Mouse (Mus musculus): ENCODE results near the gene Il34. TPM values are rescaled to one million over a fixed set of nuclear protein-coding genes. Genes with fewer than 3 reads are reported as not detected.

Il34 gene
- polyA plus RNA-seq, 1 experiment from 2014 or later = 0.18 TPM

DNA sequence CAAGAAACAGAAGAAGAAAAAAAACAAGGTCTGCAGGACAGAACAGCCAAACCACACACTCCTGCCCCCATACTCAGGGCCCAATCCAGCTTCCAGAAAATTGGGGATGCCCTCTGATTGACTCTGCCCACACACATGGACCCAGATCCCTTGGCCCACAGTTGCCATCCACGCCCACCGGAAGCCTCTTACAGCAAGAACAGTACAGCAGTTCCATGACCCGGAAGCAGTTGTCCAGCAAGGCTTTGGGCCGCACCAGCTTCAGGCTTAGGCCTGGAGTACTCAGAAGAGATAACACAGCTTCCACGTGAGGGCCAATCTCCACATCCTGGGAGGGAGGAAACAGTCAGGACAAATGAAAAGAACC, 63.3 kb downstream of the Il34 start:
- DNase-seq (ENCODE audit: low spot score) = no peak
- Histone ChIP-seq H3K27me3 (replicated peaks; ENCODE audit: control insufficient read depth, insufficient read depth, low read length) (no peaks in the 10 kb centered on the region), H3K4me1 (replicated peaks; ENCODE audit: control insufficient read depth, insufficient read depth, low read length) (no peaks in the 10 kb centered on the region), H3K4me3 (ENCODE audit: low read depth, low read length) (no peak overlapping the region), H3K9ac (ENCODE audit: low read depth, low read length) (no peak overlapping the region), H3K4me2 (no peak overlapping the region), H3K9me3 (ENCODE audit: control insufficient read depth, low read length) (no peaks in the 10 kb centered on the region), H3K27ac (ENCODE audit: low read depth, low read length) (no peak overlapping the region), H3K36me3 (ENCODE audit: control insufficient read depth, insufficient read depth, low read length) (peaks cover 19% of the 10 kb centered on the region)
- 73% methylated on average over 5 of the region's 5 CpGs for WGBS
- ATAC-seq (replicated peaks; ENCODE audit: low FRiP score) = no peak

DNA sequence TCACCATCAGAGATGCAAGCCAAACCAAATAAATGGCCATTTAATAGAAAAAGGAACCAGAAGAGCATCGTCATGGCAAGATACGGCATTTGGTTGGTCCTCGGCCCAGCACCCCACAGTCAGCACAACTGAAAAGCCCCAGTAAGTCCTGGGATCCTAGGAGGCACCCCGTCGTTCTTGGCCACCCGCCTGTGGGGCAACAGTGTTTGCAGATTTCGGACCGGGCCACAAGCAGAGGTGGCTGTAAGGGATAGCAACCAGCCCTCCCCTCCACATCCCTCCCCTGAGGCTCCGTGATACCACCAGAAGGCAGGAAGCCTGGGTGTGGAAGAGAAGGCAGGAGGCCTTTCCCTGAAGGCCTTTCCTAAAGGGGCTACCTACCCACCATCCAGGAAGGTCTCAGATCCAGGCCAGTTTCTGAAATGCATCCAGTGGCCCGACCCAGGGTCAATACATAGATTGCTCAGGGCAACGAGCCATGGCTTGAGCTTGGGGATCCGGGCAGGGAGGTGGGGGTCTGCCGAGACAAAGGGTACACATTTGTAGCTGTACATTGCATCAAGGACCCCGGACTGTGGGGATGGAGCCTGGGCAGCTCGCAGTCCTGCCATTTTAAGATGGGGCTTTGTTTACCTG, 63.8 kb downstream of the Il34 start:
- H3K4me2 ChIP-seq = no peak overlapping the region
- no peak for ATAC-seq (replicated peaks; ENCODE audit: low FRiP score)

DNA sequence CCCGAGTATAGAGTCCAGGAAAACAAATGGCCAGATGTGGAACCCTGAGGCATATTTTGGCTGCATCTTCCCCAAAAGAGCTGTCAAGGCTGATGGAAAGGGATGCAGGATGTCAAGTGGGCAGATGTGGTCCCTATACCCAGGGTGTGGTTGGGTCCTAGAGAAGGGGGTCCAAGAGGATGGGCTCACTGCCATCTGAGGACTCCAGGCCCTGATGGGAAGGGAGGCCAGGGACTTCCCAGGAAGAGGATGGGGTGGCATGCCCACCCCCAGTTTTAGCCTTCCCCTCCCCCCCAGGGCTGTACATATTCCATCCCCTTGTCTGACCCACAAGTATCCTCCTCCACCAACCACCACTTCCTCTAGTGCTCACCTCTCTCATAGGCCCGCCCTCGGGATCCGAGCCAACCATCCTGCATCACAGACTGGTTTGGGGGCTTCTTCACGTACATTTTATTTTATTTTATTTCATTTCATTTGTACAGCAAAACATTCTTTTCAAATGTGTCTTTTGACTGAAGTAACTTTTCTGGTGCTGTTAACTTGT, 65.0 kb downstream of the Il34 start:
- Histone ChIP-seq H3K4me2 (no peak overlapping the region), H3K36me3 (ENCODE audit: control insufficient read depth, insufficient read depth, low read length) (peaks cover 19% of the 10 kb centered on the region), H3K4me3 (ENCODE audit: low read depth, low read length) (no peak overlapping the region), H3K9me3 (ENCODE audit: control insufficient read depth, low read length) (no peaks in the 10 kb centered on the region), H3K27ac (ENCODE audit: low read depth, low read length) (no peak overlapping the region), H3K9ac (ENCODE audit: low read depth, low read length) (no peak overlapping the region), H3K27me3 (replicated peaks; ENCODE audit: control insufficient read depth, insufficient read depth, low read length) (no peaks in the 10 kb centered on the region), H3K4me1 (replicated peaks; ENCODE audit: control insufficient read depth, insufficient read depth, low read length) (no peaks in the 10 kb centered on the region)
- 72% methylated on average over 5 of the region's 5 CpGs for WGBS
- DNase-seq (ENCODE audit: low spot score) = no peak
- ATAC-seq (replicated peaks; ENCODE audit: low FRiP score) = no peak

More for the DNA sequence above, 63.8 kb downstream of the Il34 start:
- Histone ChIP-seq H3K36me3 (ENCODE audit: control insufficient read depth, insufficient read depth, low read length) (peaks cover 19% of the 10 kb centered on the region), H3K27ac (ENCODE audit: low read depth, low read length) (no peak overlapping the region), H3K4me3 (ENCODE audit: low read depth, low read length) (no peak overlapping the region), H3K4me1 (replicated peaks; ENCODE audit: control insufficient read depth, insufficient read depth, low read length) (no peaks in the 10 kb centered on the region), H3K9ac (ENCODE audit: low read depth, low read length) (no peak overlapping the region), H3K27me3 (replicated peaks; ENCODE audit: control insufficient read depth, insufficient read depth, low read length) (no peaks in the 10 kb centered on the region), H3K9me3 (ENCODE audit: control insufficient read depth, low read length) (no peaks in the 10 kb centered on the region)
- WGBS = 75% methylated on average over 15 of the region's 15 CpGs
- DNase-seq (ENCODE audit: low spot score) = no peak

DNA sequence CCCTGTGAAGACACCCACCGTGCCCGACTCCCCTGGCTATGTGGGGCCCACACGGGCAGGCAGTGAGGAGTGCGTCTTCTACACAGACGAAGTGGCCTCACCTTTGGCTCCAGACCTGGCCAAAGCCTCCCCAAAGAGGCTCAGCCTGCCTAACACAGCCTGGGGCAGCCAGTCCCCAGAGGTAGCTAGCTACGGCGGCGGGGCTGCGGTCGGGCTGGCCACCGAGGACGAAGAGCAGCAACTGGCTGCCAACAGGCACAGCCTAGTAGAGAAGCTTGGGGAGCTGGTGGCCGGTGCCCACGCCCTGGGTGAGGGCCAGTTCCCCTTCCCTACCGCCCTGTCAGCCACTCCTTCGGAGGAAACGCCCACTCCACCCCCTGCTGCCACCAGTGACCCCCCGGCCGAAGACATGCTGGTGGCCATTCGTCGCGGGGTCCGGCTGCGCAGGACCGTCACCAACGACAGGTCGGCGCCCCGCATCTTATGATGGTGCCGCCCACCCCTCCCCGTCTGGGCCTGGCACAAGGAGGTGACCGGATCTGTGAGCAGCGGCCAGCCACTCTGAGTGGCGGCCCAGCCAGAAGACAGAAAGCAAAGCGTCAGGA, 67.0 kb downstream of the Il34 start:
- DNase-seq (ENCODE audit: low spot score) = no peak
- no peaks in the 10 kb centered on the region for H3K4me1 ChIP-seq (replicated peaks; ENCODE audit: control insufficient read depth, insufficient read depth, low read length)
- no peak for ATAC-seq (replicated peaks; ENCODE audit: low FRiP score)
- no peak overlapping the region for H3K27ac ChIP-seq (ENCODE audit: low read depth, low read length)
- no peaks in the 10 kb centered on the region for H3K9me3 ChIP-seq (ENCODE audit: control insufficient read depth, low read length)
- H3K27me3 ChIP-seq (replicated peaks; ENCODE audit: control insufficient read depth, insufficient read depth, low read length) = no peaks in the 10 kb centered on the region
- H3K9ac ChIP-seq (ENCODE audit: low read depth, low read length) = no peak overlapping the region
- 90% methylated on average over 35 of the region's 35 CpGs for WGBS
- H3K4me2 ChIP-seq = no peak overlapping the region
- peaks cover 21% of the 10 kb centered on the region for H3K36me3 ChIP-seq (ENCODE audit: control insufficient read depth, insufficient read depth, low read length)
- H3K4me3 ChIP-seq (ENCODE audit: low read depth, low read length) = no peak overlapping the region

DNA sequence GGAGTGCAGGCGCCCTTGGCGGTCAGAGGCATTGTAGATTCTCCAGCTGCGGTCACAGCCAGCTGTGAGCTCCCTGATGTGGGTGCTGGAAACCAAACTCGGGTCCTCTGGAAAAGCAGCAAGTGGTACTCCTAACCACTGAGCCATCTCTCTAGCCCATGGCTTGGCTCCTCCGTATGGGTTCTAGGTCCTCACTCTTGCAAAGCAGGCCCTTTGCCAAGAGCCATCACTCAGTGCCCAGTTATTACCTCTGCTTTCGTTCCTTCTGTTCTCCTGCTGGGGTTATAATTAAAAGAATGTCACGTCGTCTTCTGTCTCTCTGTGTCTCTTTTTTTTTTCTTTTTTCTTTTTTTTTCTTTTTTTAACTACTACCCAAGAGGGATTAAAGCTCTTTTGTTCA, 72.7 kb downstream of the Il34 start:
- no peak overlapping the region for H3K9ac ChIP-seq (ENCODE audit: low read depth, low read length)
- DNase-seq (ENCODE audit: low spot score) (no peak), ATAC-seq (replicated peaks; ENCODE audit: low FRiP score) (no peak)
- H3K9me3 ChIP-seq (ENCODE audit: control insufficient read depth, low read length) = no peaks in the 10 kb centered on the region
- H3K4me1 ChIP-seq (replicated peaks; ENCODE audit: control insufficient read depth, insufficient read depth, low read length) = no peaks in the 10 kb centered on the region
- WGBS = 86% methylated on average over 8 of the region's 8 CpGs
- peaks cover 16% of the 10 kb centered on the region; the same call in 1 of the 2 replicates for H3K36me3 ChIP-seq (ENCODE audit: control insufficient read depth, insufficient read depth, low read length)
- H3K4me3 ChIP-seq (ENCODE audit: low read depth, low read length) = no peak overlapping the region
- no peak overlapping the region for H3K27ac ChIP-seq (ENCODE audit: low read depth, low read length)
- H3K27me3 ChIP-seq (replicated peaks; ENCODE audit: control insufficient read depth, insufficient read depth, low read length) = no peaks in the 10 kb centered on the region
- no peak overlapping the region for H3K4me2 ChIP-seq

DNA sequence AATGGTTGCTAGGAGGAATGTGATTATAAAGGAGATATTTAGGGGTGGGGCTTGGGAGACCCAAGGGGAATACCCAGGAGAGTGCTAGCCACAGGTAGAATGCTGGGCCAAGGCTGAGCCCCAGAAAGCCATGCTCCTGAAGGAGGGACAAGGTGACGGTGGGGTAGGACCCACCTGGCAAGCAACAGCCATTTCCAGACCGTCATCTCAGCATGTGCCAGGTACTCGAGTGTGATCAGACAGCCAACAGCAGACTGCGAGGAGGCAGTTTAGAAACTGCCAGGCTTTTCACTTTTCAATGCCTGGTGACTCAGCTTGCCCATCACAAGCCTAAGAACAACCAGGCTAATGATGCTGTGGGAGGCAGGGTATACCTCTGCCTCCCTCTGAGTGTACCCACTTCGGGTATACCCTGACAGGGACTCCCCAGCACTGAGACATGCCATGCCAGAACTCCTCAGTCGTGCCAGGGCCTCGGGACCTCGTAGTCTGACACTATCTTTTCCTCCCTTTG, 74.3 kb downstream of the Il34 start:
- Histone ChIP-seq H3K27ac (ENCODE audit: low read depth, low read length) (no peak overlapping the region), H3K4me2 (no peak overlapping the region), H3K27me3 (replicated peaks; ENCODE audit: control insufficient read depth, insufficient read depth, low read length) (no peaks in the 10 kb centered on the region), H3K9me3 (ENCODE audit: control insufficient read depth, low read length) (no peaks in the 10 kb centered on the region), H3K36me3 (ENCODE audit: control insufficient read depth, insufficient read depth, low read length) (peaks cover 15% of the 10 kb centered on the region; the same call in 1 of the 2 replicates), H3K9ac (ENCODE audit: low read depth, low read length) (no peak overlapping the region), H3K4me1 (replicated peaks; ENCODE audit: control insufficient read depth, insufficient read depth, low read length) (peaks cover 2% of the 10 kb centered on the region; the same call in 1 of the 2 replicates), H3K4me3 (ENCODE audit: low read depth, low read length) (no peak overlapping the region)
- ATAC-seq (replicated peaks; ENCODE audit: low FRiP score) = no peak
- WGBS = 81% methylated on average over 8 of the region's 8 CpGs
- no peak for DNase-seq (ENCODE audit: low spot score)

DNA sequence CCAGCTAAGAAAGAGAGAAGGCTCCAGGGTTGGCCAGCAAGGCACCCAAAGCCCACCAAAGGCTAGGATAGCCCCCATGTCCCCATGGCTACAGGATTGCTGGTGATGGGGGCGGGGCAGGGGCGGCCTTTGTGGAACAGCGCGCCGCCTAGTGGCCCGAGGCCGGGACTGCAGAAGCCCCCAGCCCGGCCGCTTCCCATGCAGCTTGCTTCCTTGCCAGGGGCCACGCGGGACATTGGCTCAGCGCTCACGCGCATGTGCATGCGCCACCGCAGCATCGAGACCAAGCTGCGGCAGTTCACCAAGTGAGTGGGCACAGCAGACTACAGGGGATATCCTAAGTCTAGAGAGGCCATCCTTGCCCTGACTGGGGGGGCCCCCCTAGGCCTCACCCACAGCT, 78.8 kb downstream of the Il34 start:
- Histone ChIP-seq H3K27ac (ENCODE audit: low read depth, low read length) (no peak overlapping the region), H3K4me1 (replicated peaks; ENCODE audit: control insufficient read depth, insufficient read depth, low read length) (peaks cover 21% of the 10 kb centered on the region), H3K9me3 (ENCODE audit: control insufficient read depth, low read length) (no peaks in the 10 kb centered on the region), H3K4me2 (no peak overlapping the region), H3K27me3 (replicated peaks; ENCODE audit: control insufficient read depth, insufficient read depth, low read length) (peaks cover 7% of the 10 kb centered on the region), H3K4me3 (ENCODE audit: low read depth, low read length) (no peak overlapping the region), H3K9ac (ENCODE audit: low read depth, low read length) (no peak overlapping the region), H3K36me3 (ENCODE audit: control insufficient read depth, insufficient read depth, low read length) (peaks cover 11% of the 10 kb centered on the region; the same call in 1 of the 2 replicates)
- 0 out of 2 replicates have a peak, but pooled peaks have one; percentile 18 for ATAC-seq (replicated peaks; ENCODE audit: low FRiP score)
- peak; percentile 64 for DNase-seq (ENCODE audit: low spot score)
- 14% methylated on average over 18 of the region's 18 CpGs for WGBS

DNA sequence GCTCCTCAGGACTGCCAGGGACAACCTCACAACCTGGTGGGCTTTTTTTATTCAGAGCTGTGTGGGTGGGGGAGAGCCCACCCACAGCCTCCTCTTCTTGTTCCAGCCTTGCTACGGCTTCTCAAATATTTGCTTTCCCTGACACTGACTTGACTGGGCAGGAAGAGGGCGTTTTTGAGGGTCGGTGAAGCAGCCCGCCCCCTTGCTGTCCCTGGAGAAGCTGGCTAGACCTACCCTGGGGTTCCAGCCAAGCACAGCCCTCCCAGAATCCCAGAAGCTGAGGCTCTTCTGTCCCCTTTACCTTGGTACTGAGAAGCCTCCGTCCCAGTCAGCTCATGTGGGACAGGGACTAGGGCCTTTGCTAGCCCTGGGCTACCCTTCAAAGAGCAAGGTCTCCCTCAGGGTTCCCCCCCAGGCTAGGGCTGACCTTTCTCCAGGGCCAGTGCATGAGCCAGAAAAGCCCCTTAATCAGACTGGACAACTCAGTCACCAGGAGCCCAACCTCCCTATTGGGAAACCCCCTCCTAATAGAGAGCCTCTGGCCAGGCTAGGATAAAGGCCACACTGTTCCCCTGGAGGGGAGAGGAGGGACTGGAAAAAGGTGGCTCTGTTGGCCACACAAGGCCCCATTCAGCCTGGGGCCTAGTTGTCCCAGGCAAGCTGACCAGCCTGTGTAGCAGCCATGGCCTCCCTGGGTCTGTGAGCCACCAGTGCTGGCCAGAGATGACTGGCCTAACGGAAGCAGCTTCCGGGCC, 80.5 kb downstream of the Il34 start:
- no peak for DNase-seq (ENCODE audit: low spot score)
- Histone ChIP-seq H3K9ac (ENCODE audit: low read depth, low read length) (no peak overlapping the region), H3K27me3 (replicated peaks; ENCODE audit: control insufficient read depth, insufficient read depth, low read length) (peaks cover 20% of the 10 kb centered on the region), H3K9me3 (ENCODE audit: control insufficient read depth, low read length) (no peaks in the 10 kb centered on the region), H3K36me3 (ENCODE audit: control insufficient read depth, insufficient read depth, low read length) (peaks cover 10% of the 10 kb centered on the region; the same call in 1 of the 2 replicates), H3K4me2 (no peak overlapping the region), H3K27ac (ENCODE audit: low read depth, low read length) (peak overlapping the region; percentile 21; the same call in 1 of the 2 replicates), H3K4me1 (replicated peaks; ENCODE audit: control insufficient read depth, insufficient read depth, low read length) (peaks cover 25% of the 10 kb centered on the region), H3K4me3 (ENCODE audit: low read depth, low read length) (no peak overlapping the region)
- ATAC-seq (replicated peaks; ENCODE audit: low FRiP score) = no peak
- 56% methylated on average over 7 of the region's 7 CpGs for WGBS

All from liver, embryonic 11.5 days (tissue).